Mouse (Mus musculus) heart, adult 2 months (tissue): ENCODE results near the gene Acss2. TPM values are rescaled to one million over a fixed set of nuclear protein-coding genes. Genes with fewer than 3 reads are reported as not detected.

Experiments used
- DNase-seq, 2 experiments: peaks; one replicate each; pipeline ENCODE4 v3.0.0; 2021
- H3K27ac ChIP-seq: fragments of 200-600 bp; 2 replicates; pipeline ENCODE4 v1.8.1; 2022
- H3K27me3 ChIP-seq: fragments of 200-500 bp; 2 replicates; pipeline ENCODE4 v1.6.1; 2012; ENCODE audit warnings: mild to moderate bottlenecking, low read length, inconsistent platforms, mixed read lengths; ENCODE audit not compliant: control insufficient read depth, insufficient read depth
- H3K36me3 ChIP-seq: fragments of 200-500 bp; 2 replicates; pipeline ENCODE4 v1.6.1; 2012; ENCODE audit warnings: low read length, inconsistent platforms; ENCODE audit not compliant: control insufficient read depth, insufficient read depth
- H3K4me1 ChIP-seq: fragments of 200-500 bp; 2 replicates; pipeline ENCODE4 v1.6.1; 2011; ENCODE audit warnings: low read length; ENCODE audit not compliant: control insufficient read depth, insufficient read depth
- H3K4me3 ChIP-seq: fragments of 200-600 bp; 2 replicates; pipeline ENCODE4 v1.8.1; 2022
- H3K79me2 ChIP-seq: fragments of 200-500 bp; replicated peaks from 2 replicates; pipeline ENCODE4 v1.6.1; 2012; ENCODE audit warnings: mild to moderate bottlenecking, inconsistent platforms, low read length, moderate library complexity, mixed read lengths; ENCODE audit not compliant: control insufficient read depth, insufficient read depth
- H3K9ac ChIP-seq: fragments of 200-500 bp; 2 replicates; pipeline ENCODE4 v1.6.1; 2012; ENCODE audit warnings: low read depth, mild to moderate bottlenecking, control low read depth, inconsistent platforms, low read length, mixed read lengths
- CTCF ChIP-seq: fragments of 200-600 bp; IDR thresholded peaks from 2 replicates; pipeline ENCODE4 v1.8.1; 2022; ENCODE audit warnings: antibody characterized with exemption, mild to moderate bottlenecking, moderate library complexity
- EP300 ChIP-seq: fragments of 200-500 bp; IDR thresholded peaks from 2 replicates; pipeline ENCODE4 v1.6.1; 2011; ENCODE audit warnings: low read depth, low read length, control low read depth; ENCODE audit not compliant: insufficient read depth
- POLR2A ChIP-seq: fragments of 200-500 bp; IDR thresholded peaks from 2 replicates; pipeline ENCODE4 v1.6.1; 2011; ENCODE audit warnings: mild to moderate bottlenecking, low read depth, low read length, control low read depth; ENCODE audit not compliant: insufficient read depth
- WGBS: fragments of 180-500 bp; shearing (Covaris S2); methylation state at CpG from one replicate; pipeline ENCODE4 v1.1.7; 2018; 5-methylcytosine and 5-hydroxymethylcytosine counted together
- intact Hi-C: fragments of 180-260 bp; cut with DNase I; formaldehyde crosslinking; loops from one replicate; pipeline ENCODE4 v1.15.1; 2025
- polyA plus RNA-seq: library from polyadenylated mRNA; depleted of rRNA; stranded (reverse); fragments of >200 nt; gene quantifications from 2 replicates; pipeline ENCODE4 v1.2.3, GENCODE M21; 2012
- total RNA-seq, 2 experiments: library from RNA; stranded (reverse); gene quantifications; 2 replicates each; pipeline ENCODE4 v1.2.3; 2021

The Acss2 gene
- total and polyA plus RNA-seq, 3 experiments: 31.6 to 39.8 (median 33.4) TPM

- intact Hi-C loops: no loop called here
- no peak overlapping the region for H3K27ac ChIP-seq
- 89% methylated on average over 3 of the region's 3 CpGs for WGBS
Measured at GRCm38 (mm10) chr2:155580331-155580730, 62.6 kb downstream of the Acss2 start.

GRCm38 (mm10) chr2:155582384-155582995 is 64.7 kb downstream of the Acss2 start:
- no peaks in the 10 kb centered on the region for H3K27me3 ChIP-seq
- WGBS: 76% methylated on average over 4 of the region's 4 CpGs
- no peaks in the 10 kb centered on the region for H3K36me3 ChIP-seq
- H3K4me3 ChIP-seq: no peak overlapping the region
- intact Hi-C loops: no loop called here
- H3K27ac ChIP-seq: no peak overlapping the region
- no peak overlapping the region for H3K9ac ChIP-seq
- DNase-seq: no peak
- no peaks in the 10 kb centered on the region for H3K4me1 ChIP-seq
- TF ChIP-seq POLR2A: no peak
- no peak for TF ChIP-seq CTCF
- no peak for TF ChIP-seq EP300
- no peaks in the 10 kb centered on the region for H3K79me2 ChIP-seq

More at GRCm38 (mm10) chr2:155580331-155580730, 62.6 kb downstream of the Acss2 start:
- Histone ChIP-seq H3K4me1 (no peaks in the 10 kb centered on the region), H3K79me2 (no peaks in the 10 kb centered on the region), H3K36me3 (no peaks in the 10 kb centered on the region), H3K9ac (no peak overlapping the region), H3K4me3 (no peak overlapping the region), H3K27me3 (no peaks in the 10 kb centered on the region)
- DNase-seq: no peak
- TF ChIP-seq CTCF: no peak
- no peak for TF ChIP-seq POLR2A
- no peak for TF ChIP-seq EP300

- no peaks in the 10 kb centered on the region for H3K27me3 ChIP-seq
- intact Hi-C loops: no loop called here
- H3K4me1 ChIP-seq: no peaks in the 10 kb centered on the region
- no peak overlapping the region for H3K4me3 ChIP-seq
- DNase-seq: no peak
- H3K9ac ChIP-seq: no peak overlapping the region
- TF ChIP-seq CTCF (no peak), EP300 (no peak), POLR2A (no peak)
- no peaks in the 10 kb centered on the region for H3K79me2 ChIP-seq
- no peaks in the 10 kb centered on the region for H3K36me3 ChIP-seq
- 91% methylated on average over 5 of the region's 5 CpGs for WGBS
- no peak overlapping the region for H3K27ac ChIP-seq
Measured at GRCm38 (mm10) chr2:155582996-155583395, 65.2 kb downstream of the Acss2 start.

- no peaks in the 10 kb centered on the region for H3K4me1 ChIP-seq
- no peaks in the 10 kb centered on the region for H3K36me3 ChIP-seq
- TF ChIP-seq POLR2A (no peak), CTCF (peak; percentile 95), EP300 (peak; percentile 85; the same call in 1 of the 2 replicates)
- no peak overlapping the region for H3K9ac ChIP-seq
- intact Hi-C loops: loop anchor here (1.0 kb wide), 1 partner anchor 68 kb away; no protein-coding TSS in a partner anchor
- H3K27ac ChIP-seq: no peak overlapping the region
- no peaks in the 10 kb centered on the region for H3K27me3 ChIP-seq
- H3K4me3 ChIP-seq: no peak overlapping the region
- WGBS: 47% methylated on average over 5 of the region's 5 CpGs
- H3K79me2 ChIP-seq: no peaks in the 10 kb centered on the region
- DNase-seq: peak; percentile 36 to 60
Measured at GRCm38 (mm10) chr2:155583927-155584530, 66.3 kb downstream of the Acss2 start.

GRCm38 (mm10) chr2:155585082-155585481 is 67.3 kb downstream of the Acss2 start:
- no peak for TF ChIP-seq CTCF
- TF ChIP-seq POLR2A: no peak
- TF ChIP-seq EP300: no peak
- no peaks in the 10 kb centered on the region for H3K4me1 ChIP-seq
- WGBS: 90% methylated on average over 9 of the region's 9 CpGs
- no peaks in the 10 kb centered on the region for H3K27me3 ChIP-seq
- no peaks in the 10 kb centered on the region for H3K36me3 ChIP-seq
- intact Hi-C loops: no loop called here
- H3K27ac ChIP-seq: no peak overlapping the region
- H3K79me2 ChIP-seq: no peaks in the 10 kb centered on the region
- H3K4me3 ChIP-seq: no peak overlapping the region
- no peak overlapping the region for H3K9ac ChIP-seq
- no peak for DNase-seq

GRCm38 (mm10) chr2:155585486-155585885 is 67.7 kb downstream of the Acss2 start:
- no peak for DNase-seq
- H3K4me1 ChIP-seq: no peaks in the 10 kb centered on the region
- intact Hi-C loops: no loop called here
- H3K79me2 ChIP-seq: no peaks in the 10 kb centered on the region
- TF ChIP-seq CTCF (no peak), EP300 (no peak), POLR2A (no peak)
- 62% methylated on average over 10 of the region's 10 CpGs for WGBS
- no peak overlapping the region for H3K4me3 ChIP-seq
- H3K36me3 ChIP-seq: no peaks in the 10 kb centered on the region
- H3K27me3 ChIP-seq: no peaks in the 10 kb centered on the region
- H3K9ac ChIP-seq: no peak overlapping the region
- no peak overlapping the region for H3K27ac ChIP-seq
